Mouse (Mus musculus): Measurements from ENCODE around the gene Mkrn1.

GRCm38 (mm10) chr6:39433174-39433573 lies 12.9 kb upstream of the Mkrn1 start:
- TF ChIP-seq CTCF (IDR thresholded peaks at IDR 0.05; ENCODE audit: low read depth) (no peak), EP300 (optimal IDR thresholded peaks at IDR 0.05) (no peak)
